Mouse (Mus musculus): ENCODE measurements around the gene Kcnj10.

The Kcnj10 gene

DNA sequence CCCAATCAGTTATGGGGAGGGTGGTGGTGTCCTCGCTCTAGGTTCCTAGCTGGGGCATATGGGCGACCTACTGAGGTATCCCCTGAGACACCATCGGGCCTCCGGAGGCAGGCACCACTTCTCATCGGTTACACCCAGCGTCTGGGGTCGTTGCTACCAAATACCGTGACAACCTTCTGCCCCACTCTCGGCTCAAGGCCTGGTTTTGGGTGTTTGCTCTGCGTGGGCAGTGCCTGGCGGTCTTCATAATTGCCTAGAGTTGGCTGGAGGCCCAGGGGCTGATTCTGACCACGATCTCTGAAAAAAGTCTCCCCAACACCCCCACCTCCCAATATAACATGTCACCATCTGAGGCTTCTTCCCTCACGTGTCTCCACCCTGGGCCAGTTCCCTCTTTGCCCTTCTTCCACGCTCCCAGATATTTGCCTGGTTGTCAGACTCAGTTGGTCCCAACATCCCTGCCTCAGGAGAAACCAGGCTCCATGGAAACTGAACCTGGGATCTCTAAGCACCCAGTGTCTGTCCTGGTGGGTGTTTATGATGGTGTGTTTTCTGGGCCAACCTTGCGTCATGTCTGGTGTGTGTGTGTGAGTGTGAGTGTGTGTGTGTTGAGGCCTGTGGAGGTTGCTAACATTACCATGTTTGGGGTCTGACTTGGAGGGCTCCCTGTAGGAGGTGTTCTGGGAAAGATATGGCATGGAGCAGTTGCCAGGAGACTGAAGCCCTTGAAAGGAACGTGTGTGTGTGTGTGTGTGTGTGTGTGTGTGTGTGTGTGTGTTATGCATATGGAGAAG, 28.0 kb upstream of the Kcnj10 start:
- no peak for DNase-seq (ENCODE audit: low spot score)

DNA sequence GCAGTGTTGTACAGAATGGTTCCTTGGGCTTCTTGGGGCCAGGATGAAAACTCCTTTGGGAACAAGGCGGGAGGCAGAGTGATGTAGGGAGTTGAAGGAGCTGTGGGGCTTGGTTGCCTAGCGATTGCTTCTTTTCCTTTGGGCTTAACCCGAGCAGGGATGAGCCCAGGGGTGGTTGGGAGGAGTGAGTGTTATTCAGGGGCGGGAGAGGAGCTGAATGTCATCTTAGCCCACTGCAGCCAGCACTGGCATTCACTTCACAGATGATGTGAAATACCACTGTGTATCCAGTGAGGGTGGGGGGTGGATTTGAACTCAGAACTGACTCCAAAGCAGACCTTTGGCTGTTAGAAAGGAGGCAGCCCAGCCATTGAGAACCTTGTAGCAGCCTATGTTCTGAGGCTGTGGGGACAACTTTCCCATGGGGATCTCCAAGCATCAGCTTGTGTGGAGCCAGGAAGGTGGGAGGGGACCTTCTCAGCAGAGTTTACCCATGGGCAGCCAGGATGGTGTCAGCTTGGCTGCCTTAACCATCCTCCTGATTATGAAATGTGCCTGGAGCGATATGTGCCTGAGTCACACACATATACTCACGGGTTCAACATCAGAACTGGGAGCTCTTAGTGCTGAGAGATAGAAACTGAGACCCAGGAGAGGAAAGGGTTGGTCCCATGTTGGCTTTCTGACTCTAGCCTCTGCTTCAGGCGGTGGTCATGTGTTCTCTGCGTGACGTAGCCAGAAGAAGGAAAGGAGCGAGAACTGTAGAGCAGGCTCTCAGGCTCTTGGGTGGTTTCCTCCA, 27.2 kb upstream of the Kcnj10 start:
- no peak for DNase-seq (ENCODE audit: low spot score)

DNA sequence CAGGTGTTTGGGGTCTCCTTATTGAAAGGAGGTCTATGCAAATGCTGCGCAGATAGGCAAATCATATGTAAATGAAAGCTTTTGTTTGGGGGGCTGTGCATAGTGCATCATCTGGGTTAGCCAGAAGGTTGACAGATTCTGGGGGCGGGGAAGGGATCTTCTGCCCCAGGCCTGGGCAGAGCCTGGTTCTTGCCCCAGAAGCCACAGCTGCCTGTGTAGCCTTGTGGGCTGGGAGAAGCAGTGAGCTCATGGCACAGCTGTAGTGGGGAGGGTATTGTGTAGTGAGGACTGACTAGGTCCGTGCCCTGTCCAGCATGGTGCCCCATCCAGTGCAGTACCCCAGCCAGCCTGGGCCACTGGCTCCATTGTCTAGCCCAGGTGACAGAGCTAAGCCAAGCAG, 26.1 kb upstream of the Kcnj10 start:
- DNase-seq (ENCODE audit: low spot score) = no peak

DNA sequence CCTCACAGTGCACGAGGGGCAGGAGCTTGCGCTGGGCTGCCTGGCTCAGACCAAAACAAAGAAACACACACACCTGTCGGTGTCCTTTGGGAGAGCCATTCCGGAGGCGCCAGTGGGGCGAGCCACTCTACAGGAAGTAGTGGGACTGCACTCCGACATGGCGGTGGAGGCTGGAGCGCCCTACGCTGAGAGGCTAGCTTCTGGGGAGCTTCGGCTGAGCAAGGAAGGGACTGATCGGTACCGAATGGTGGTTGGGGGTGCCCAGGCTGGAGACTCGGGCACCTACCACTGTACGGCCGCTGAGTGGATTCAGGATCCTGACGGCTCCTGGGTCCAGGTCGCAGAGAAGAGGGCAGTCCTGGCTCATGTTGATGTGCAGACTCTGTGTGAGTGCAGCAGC, 23.6 kb upstream of the Kcnj10 start:
- DNase-seq (ENCODE audit: low spot score) = no peak

DNA sequence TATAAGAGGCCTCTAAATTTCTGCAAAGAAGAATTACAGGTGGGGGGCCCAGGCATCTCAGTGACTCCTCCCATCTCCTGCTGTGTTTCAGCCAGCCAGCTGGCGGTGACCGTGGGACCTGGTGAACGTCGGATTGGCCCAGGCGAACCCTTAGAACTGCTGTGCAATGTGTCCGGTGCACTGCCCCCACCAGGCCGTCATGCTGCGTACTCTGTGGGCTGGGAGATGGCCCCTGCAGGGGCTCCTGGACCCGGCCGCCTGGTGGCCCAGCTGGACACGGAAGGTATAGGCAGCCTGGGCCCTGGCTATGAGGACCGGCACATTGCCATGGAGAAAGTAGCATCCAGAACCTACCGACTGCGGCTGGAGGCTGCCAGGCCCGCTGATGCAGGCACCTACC, 23.1 kb upstream of the Kcnj10 start:
- no peak for DNase-seq (ENCODE audit: low spot score)

DNA sequence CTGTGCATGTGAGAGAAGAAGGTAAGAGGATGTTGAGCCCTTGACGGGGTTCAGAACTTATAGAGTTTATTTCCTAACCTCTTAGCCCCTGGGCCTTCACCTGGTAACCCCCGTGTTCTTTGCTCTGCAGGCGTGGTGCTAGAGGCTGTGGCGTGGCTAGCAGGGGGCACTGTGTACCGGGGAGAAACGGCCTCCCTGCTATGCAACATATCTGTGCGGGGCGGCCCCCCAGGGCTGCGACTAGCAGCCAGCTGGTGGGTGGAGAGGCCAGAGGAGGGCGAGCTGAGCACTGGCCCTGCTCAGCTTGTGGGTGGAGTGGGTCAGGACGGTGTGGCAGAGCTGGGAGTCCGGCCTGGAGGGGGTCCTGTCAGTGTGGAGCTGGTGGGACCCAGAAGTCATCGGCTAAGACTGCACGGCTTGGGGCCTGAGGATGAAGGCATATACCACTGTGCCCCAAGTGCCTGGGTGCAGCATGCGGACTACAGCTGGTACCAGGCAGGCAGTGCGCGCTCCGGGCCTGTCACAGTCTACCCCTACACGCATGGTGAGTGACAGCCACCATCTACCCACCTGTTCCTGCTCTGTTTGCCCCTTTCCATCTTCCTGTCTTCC, 22.5 kb upstream of the Kcnj10 start:
- no peak for DNase-seq (ENCODE audit: low spot score)

DNA sequence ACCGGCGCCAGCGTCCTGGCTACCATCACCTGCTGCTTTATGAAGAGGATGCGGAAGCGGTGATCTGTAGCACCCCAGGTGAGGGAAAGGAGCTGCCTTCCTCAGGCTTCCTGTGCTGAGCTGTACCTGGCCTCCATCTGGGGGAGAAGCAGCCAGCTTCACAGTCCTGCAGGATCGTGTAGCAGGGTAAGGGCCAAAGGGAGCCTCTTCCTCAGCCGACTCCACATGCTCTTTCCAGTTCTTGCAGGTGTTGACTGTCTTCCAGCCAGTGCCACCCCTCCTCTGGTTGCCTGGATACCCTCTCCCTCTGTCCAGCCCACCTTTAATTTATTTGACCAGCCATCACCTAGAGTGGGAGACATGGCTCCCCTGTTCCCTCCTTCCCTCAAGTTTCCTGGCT, 21.7 kb upstream of the Kcnj10 start:
- DNase-seq (ENCODE audit: low spot score) = no peak

DNA sequence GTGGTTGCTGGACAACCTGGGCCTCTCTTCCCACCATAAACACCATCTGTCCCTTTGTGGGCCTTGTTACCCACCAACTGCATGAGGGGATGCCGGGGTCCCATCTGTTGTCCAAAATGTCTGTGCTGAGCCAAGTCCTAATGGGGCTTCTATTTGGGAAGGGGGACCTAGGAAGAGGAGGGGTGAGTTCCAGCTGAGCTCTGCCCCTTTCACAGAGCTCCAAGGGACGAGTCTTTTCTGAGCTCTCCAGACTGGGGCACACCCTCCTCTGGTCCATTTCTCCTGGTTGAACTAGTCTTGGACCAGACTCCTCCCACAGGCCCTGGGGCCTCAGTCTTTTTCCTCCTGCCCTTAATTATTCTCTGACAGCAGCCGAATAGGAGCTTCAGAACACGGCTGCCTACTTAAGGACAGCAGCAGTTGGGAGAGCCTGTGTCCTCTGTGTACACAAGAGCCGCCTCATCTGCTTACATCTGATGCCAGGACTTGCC, 21.0 kb upstream of the Kcnj10 start:
- no peak for DNase-seq (ENCODE audit: low spot score)

DNA sequence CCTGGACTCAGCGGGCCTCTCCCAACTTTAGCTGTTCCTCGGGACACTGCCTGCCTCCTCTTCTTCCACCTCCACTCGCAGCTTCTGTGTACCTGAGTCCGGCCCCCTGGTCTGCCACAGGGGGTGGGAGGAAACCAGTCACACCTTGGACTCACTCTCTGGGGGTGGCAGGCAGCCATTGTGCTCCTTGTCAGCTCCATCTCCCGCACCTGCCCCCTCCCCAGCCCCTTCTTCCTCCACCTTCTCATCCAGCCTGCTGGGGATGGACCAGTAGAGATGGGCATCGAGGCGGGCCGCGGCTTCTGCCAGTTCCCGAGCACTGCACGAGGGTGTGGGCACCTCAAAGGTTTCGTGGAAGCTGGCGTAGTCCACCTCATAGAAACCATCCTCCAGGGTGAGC, 18.3 kb upstream of the Kcnj10 start:
- no peak for DNase-seq (ENCODE audit: low spot score)

DNA sequence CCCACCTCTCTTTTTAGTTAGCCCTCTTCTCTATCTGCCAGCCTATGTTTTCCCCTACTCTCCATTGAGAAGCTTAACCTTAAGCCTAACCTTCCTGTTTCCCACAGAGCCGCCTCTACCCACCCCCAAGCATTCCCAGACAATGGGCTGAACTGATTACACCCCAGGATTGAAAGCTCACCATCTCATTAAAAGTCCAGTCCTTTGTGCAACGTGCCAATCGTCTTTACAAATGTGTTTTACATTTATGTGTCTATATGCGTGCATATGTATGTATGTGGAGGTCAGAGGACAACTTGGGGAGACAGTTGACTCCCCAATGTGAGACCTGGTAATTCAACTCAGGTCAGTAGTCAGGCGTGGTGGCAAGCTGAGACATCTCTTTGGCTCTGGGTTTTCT, 17.7 kb upstream of the Kcnj10 start:
- no peak for DNase-seq (ENCODE audit: low spot score)

DNA sequence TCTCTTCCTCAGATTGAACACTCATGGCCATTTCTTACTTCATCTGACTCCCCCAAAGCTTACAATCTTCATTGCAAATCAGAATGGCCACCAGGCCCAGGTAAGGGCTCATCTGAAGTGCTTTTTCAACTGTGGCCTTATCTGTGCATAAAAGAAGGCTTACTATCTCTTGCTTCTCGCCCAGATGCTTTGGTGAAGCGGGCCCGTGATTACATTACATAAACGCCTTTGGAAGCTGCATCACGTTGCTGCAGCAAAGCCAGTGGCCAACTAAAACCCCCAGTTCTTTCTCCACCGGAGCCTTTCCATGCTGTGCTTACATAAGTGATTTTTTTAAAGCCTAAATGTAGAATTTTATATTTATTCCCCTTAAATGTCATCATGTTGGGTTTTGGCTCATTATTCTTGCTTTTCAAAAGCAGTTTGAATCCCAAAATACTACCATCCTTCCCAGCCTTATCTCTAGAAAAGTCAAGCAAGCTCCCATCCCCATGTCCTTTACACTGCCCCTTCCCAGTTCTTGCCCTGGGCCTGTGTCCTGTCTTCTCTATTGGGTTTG, 17.1 kb upstream of the Kcnj10 start:
- no peak for DNase-seq (ENCODE audit: low spot score)

DNA sequence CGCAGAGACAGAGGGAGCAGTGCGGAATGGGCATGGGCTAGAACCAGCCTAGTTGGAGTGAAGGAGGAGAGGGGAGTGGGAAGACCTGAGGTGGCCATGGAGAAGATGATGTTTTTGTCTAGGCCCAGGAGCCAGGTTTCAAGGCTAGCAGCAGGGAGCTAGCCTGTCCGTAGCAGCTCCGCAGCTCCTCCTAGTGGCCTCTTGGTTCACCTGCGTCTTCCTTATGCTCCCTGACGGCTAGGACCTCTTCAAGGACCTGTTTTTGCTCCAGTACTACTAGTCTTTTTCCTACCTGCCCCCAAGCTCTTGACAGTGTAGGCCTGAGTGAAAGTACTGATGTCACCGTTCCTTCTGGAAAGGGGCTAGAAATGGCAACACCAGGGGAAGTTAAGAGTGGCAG, 16.3 kb upstream of the Kcnj10 start:
- peak; percentile 80 for DNase-seq (ENCODE audit: low spot score)

DNA sequence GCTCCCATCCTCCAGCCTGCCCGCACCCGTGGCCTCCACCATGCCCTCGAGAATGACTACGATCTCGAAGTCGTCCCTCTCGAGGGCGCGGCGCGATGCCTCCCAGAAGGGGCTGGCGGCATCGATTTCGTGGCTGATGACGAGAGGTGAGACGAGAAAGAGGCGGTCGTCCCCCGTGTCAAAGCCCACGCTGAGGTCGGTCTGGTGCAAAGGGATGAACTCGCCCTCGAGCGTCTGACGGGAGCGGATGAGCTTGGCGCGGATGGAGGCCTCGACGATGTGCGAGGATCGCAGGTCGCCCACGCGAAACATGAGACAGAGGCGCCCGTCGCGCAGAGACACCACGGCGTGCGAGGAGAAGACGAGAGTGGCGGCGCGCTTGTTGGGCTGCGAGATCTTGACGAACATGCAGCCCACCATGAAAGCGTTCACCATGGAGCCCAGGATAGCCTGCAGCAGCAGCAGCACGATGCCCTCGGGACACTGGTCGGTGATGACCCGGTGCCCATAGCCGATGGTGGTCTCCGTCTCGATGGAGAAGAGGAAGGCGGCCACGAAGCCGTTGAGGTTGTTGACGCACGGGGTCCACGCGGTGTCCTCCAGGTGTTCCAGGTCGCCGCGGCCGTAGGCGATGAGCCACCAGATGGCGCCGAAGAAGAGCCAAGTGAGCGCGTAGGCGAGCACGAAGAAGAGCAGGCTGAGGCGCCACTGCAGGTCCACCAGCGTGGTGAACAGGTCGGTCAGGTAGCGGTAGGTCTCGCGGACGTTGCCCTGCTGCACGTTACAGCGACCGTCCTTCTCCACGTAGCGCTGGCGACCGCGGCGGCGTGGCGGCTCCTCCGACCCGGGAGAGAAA, 15.1 kb upstream of the Kcnj10 start:
- DNase-seq (ENCODE audit: low spot score) = peak; percentile 83

DNA sequence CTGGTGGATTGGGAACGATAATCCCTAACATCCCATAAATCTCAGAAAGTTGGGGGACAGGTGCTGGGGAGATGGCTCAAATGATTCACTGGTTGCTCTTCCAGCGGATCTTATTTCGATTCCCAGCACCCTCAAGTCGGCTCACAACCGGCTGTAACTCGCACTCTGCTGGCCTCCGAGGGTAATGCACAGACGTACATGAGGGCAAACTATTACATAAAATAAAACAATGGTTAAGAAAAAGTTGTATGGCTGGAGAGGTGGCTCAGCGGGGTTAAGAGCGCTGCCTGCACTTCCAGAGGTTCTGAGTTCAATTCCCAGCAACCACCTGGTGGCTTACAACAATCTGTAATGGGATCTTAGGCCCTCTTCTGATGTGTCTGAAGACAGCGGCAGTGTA, 14.3 kb upstream of the Kcnj10 start:
- no peak for DNase-seq (ENCODE audit: low spot score)

DNA sequence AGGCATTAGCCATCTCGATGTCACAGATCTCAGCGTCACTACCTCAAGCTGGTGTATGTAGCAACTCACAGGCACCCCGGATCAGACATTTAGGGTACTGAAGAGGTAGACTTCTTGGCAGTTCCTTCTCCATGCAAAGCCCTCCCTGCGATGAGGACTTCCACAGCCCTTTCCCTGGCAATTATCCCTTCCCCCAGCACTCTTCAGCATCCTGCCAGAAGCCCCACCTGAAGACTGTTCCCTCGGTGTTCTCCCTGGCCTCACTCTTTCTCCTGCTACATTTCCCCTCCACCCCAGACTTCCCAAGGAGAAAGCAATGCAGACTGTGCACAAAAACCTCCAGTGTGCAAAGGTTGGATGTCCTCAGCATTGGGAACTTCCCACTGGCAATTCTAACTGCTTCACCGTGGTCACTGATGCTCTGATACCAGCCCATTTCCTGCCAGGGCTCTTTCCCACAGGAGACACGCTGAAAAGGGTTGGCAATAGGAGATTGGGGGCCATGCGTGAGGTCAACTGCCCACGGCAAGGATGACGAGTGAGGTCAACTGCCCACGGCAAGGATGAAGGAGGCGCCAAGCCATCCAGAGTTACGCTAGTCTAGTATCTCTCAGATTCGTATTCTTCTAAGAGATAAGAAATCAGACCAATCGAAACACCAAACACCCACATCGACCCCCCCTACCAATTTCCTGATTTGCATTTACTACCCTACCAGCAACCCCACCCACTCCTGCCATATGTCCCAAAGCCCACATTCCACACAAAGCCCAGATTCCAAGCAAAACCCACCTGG, 13.6 kb upstream of the Kcnj10 start:
- DNase-seq (ENCODE audit: low spot score) = no peak

DNA sequence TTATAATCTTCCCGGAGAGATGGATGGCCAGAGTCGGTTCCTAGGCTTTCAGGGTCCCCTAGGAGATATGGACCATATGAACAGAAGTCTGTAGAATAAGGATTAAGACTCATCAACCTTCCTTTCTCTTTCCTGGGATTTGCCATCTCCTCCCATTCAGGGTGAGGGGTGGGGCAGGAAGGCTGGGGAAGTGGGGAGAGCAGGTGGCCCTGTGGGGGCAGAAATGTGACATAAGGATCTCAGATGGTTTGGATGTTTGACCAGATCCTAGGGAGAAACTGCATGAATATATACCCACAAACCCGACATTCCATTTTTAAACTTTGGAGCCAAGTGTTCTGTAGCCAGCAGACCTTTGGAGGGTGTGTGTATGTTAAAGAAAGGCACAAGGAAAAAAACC, 13.0 kb upstream of the Kcnj10 start:
- DNase-seq (ENCODE audit: low spot score) = no peak

DNA sequence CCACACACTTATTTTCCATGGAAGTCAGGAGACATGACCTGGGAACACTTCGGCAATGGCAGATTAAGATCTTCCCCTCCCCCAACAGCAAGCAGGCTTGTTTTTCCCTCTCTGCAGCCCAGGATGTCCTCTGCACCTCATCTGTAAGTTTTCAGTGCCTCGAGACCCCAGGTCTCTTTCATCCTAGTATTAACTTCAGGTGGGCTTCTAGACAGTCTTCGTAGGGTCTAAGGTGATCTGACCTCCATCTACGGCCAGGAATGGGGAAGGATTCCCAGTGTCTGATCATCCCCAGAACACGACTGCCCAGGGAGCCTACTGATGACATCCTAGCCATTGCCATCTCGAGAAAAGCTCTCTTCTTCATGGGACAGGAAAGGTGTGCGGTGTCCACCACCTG, 12.5 kb upstream of the Kcnj10 start:
- no peak for DNase-seq (ENCODE audit: low spot score)

DNA sequence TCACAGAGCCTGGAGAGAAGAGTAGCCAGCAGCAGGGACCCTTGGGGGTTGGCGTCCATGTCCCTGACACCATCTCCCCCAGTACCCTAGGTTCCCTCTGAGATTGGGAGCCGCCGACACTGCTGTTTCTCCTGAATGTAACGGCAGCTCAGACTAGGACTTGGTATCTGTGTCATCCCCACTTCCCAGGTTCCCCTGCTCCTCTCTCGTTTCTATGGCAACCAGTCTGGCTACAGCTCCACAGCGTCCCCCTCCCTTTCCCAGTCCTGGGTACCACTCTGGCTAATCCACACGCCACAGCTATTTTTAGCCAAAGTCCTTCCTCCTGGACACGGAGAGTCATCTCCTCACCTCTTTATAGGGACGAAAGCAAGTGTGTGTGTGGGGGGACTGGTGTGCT, 11.9 kb upstream of the Kcnj10 start, which contains the start of gene Kcnj9:
TSS of gene Kcnj9 (minus strand) at position 188 of the 400 bp plus-strand sequence.
- no peak for DNase-seq (ENCODE audit: low spot score)

DNA sequence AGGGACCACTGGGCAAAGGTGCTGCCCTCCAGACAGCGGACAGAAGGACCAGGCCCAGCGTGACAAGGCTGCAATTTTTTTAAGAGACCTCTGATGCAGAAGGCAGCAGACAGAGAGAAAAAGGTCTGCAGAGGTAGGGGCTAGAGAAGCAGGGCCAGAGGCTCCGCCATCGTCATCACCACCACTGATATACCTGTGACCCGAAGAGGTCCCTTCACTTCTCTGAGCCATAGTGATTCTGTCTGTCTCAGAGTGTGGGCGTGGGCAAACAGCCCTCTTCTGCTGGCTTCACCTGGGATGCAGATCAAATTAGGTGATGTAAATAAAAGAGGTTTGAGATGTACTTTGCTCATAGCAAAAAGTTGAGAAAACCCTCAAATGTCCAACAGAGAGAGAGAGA, 11.4 kb upstream of the Kcnj10 start:
- DNase-seq (ENCODE audit: low spot score) = no peak

DNA sequence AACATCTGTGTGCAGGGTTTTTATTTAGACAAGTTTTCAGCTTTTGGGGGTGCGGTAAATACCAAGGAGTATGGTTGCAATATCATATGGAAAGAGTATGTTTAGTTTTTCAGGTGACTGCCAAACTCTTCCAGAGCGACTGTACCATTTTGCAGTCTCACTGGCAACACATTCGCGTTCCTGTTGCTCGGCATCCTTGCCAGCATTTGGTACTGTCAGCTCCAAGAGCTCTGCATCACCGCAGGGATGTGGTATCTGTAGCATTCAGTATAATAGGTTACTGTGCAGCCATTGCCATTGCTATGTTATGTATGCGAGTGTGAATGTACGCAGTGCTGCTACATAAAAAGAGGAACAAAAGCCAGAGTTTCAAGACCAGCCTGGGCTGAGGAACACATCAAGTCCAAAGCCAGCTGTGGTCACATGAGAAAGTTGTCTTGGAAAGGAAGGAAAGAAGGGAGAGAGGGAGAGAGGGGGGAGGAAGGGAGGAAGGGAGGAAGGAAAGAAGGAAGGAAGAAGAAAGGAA, 9.5 kb upstream of the Kcnj10 start:
- no peak for DNase-seq (ENCODE audit: low spot score)

DNA sequence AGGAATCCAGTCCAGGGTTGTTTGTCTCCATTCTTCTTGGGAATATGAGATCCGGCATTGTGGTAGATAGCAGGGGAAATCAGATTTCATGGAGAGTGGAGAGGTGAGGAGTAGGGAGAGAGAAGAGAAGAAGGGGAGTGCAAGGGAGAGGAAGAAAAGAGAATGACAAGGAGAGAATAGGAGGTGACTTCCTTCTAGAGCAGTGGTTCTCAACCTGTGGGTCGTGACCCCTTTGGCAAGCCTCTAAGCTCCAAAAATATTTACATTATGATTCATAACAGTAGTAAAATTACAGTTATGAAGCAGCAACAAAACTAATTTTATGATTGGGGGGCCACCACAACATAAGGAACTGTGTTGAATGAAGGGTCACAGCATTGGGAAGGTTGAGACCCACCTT, 8.1 kb upstream of the Kcnj10 start:
- DNase-seq (ENCODE audit: low spot score) = no peak

Data from urinary bladder, postnatal 14 days (tissue).